In genomic region chr16:95350499-95350898, GRCm38 (mm10) we compare ENCODE assay signal across 8 mouse cellular contexts.
A peak's percentile ranks its signal among the peaks of the same experiment; 100 is the strongest.
DNase-seq lines count a peak whose midpoint lies in the region; ATAC-seq and TF ChIP-seq lines count a peak whose summit lies in the region.

No protein-coding gene starts in this region.

- 31% methylated on average over 3 of the region's 3 CpGs for WGBS in forebrain, postnatal 0 days

- no peak overlapping the region for H3K4me3 ChIP-seq in forebrain, postnatal 0 days (ENCODE audit: low read depth, low read length)

- peak; percentile 85 for TF ChIP-seq CTCF in forebrain, postnatal 0 days (IDR thresholded peaks at IDR 0.05; ENCODE audit: low read depth)

- H3K9ac ChIP-seq in forebrain, postnatal 0 days: no peak overlapping the region

- H3K4me2 ChIP-seq in forebrain, postnatal 0 days (ENCODE audit: low read depth): no peak overlapping the region

- H3K9me3 ChIP-seq in forebrain, postnatal 0 days (ENCODE audit: low read length): no peaks in the 10 kb centered on the region

- peak; percentile 25 to 47 for DNase-seq in adrenal gland, adult 18-20 months (ENCODE audit: low spot score in 2 of 2)
- no peak for DNase-seq in adrenal gland, postnatal 4 days (ENCODE audit: low spot score in 2 of 2)
- DNase-seq in CD4-positive, CD25-positive, alpha-beta regulatory T cell, adult 2 months (ENCODE audit: low read depth, low spot score): peak; percentile 73
- peak; percentile 23 for DNase-seq in cerebellum, adult 11 months
- peak; percentile 66 for DNase-seq in forebrain, postnatal 0 days
- DNase-seq in kidney, postnatal 14 days: peak; percentile 51
- DNase-seq in lung, postnatal 4 days: peak; percentile 54 to 72
- peak; percentile 36 to 75 for DNase-seq in spleen, postnatal 4 days (ENCODE audit: low spot score in 2 of 2)

- H3K27ac ChIP-seq in forebrain, postnatal 0 days (ENCODE audit: low read depth, low read length): no peak overlapping the region

- H3K4me1 ChIP-seq in forebrain, postnatal 0 days (ENCODE audit: insufficient read depth): no peaks in the 10 kb centered on the region

- ATAC-seq in forebrain, postnatal 0 days: peak; percentile 40; the same call in 1 of the 2 replicates

- H3K27me3 ChIP-seq in forebrain, postnatal 0 days (ENCODE audit: insufficient read depth, low read length): peaks cover 4% of the 10 kb centered on the region; the same call in 1 of the 2 replicates

- H3K36me3 ChIP-seq in forebrain, postnatal 0 days (ENCODE audit: insufficient read depth): no peaks in the 10 kb centered on the region

Comparison
In these comparisons a context has a peak if more than half of its experiments do, and no peak if none do; other contexts are left out.
1. DNase-seq: peak in adrenal gland, adult 18-20 months (2 of 2), CD4-positive, CD25-positive, alpha-beta regulatory T cell, adult 2 months (single experiment), cerebellum, adult 11 months (single experiment), forebrain, postnatal 0 days (single experiment), kidney, postnatal 14 days (single experiment), lung, postnatal 4 days (2 of 2) and spleen, postnatal 4 days (2 of 2); none in adrenal gland, postnatal 4 days (0 of 2).